Mouse (Mus musculus): Measurements from ENCODE around the gene Snx30. TPM values are rescaled to one million over a fixed set of nuclear protein-coding genes. Genes with fewer than 3 reads are reported as not detected.
"Not testable (repeated sequence)": the region's sequence is repeated elsewhere in the genome, so short reads cannot be mapped to it uniquely, and the experiment has no call there.

Snx30 gene
- polyA plus RNA-seq, 1 experiment from 2014 or later, result 9.4 TPM

GRCm38 (mm10) chr4:59777828-59778227 is 27.8 kb upstream of the Snx30 start:
- Histone ChIP-seq H3K4me1 (peaks cover 11% of the 10 kb centered on the region), H3K27ac (no peak overlapping the region), H3K9ac (no peak overlapping the region), H3K36me3 (ENCODE audit: poor library complexity, severe bottlenecking) (peaks cover 20% of the 10 kb centered on the region), H3K9me3 (replicated peaks) (no peaks in the 10 kb centered on the region), H3K4me3 (no peak overlapping the region), H3K4me2 (no peak overlapping the region), H3K27me3 (no peaks in the 10 kb centered on the region)
- ATAC-seq, result no peak
- WGBS, result 83% methylated on average over 3 of the region's 3 CpGs

GRCm38 (mm10) chr4:59780568-59780967 is 25.1 kb upstream of the Snx30 start:
- Histone ChIP-seq H3K36me3 (ENCODE audit: poor library complexity, severe bottlenecking) (peaks cover 3% of the 10 kb centered on the region; the same call in 1 of the 2 replicates), H3K4me2 (no peak overlapping the region), H3K9me3 (replicated peaks) (no peaks in the 10 kb centered on the region), H3K27me3 (no peaks in the 10 kb centered on the region), H3K4me1 (peaks cover 11% of the 10 kb centered on the region), H3K27ac (no peak overlapping the region), H3K9ac (no peak overlapping the region), H3K4me3 (no peak overlapping the region)
- WGBS, result 16% methylated on average over 1 of the region's 1 CpGs
- no peak for ATAC-seq

GRCm38 (mm10) chr4:59782853-59783684 is 22.6 kb upstream of the Snx30 start:
- no peaks in the 10 kb centered on the region for H3K27me3 ChIP-seq
- H3K27ac ChIP-seq, result peak overlapping the region; percentile 69
- H3K9me3 ChIP-seq (replicated peaks), result no peaks in the 10 kb centered on the region
- under 1% methylated on average over 47 of the region's 47 CpGs for WGBS
- H3K4me1 ChIP-seq, result peaks cover 11% of the 10 kb centered on the region
- peak overlapping the region; percentile 83 for H3K4me2 ChIP-seq
- H3K9ac ChIP-seq, result peak overlapping the region; percentile 79
- no peak; the same call in none of the 2 replicates for ATAC-seq
- no peaks in the 10 kb centered on the region for H3K36me3 ChIP-seq (ENCODE audit: poor library complexity, severe bottlenecking)
- H3K4me3 ChIP-seq, result peak overlapping the region; percentile 90

GRCm38 (mm10) chr4:59783685-59784279 is 21.9 kb upstream of the Snx30 start:
- no peaks in the 10 kb centered on the region for H3K36me3 ChIP-seq (ENCODE audit: poor library complexity, severe bottlenecking)
- no peaks in the 10 kb centered on the region for H3K9me3 ChIP-seq (replicated peaks)
- under 1% methylated on average over 36 of the region's 36 CpGs for WGBS
- H3K4me3 ChIP-seq, result peak overlapping the region; percentile 90
- H3K4me2 ChIP-seq, result peak overlapping the region; percentile 83
- peak; percentile 97 for ATAC-seq
- peak overlapping the region; percentile 69 for H3K27ac ChIP-seq
- no peaks in the 10 kb centered on the region for H3K27me3 ChIP-seq
- H3K4me1 ChIP-seq, result peaks cover 11% of the 10 kb centered on the region
- H3K9ac ChIP-seq, result peak overlapping the region; percentile 79

GRCm38 (mm10) chr4:59785412-59785811 is 20.2 kb upstream of the Snx30 start:
- no peak for ATAC-seq
- no peaks in the 10 kb centered on the region for H3K27me3 ChIP-seq
- no peaks in the 10 kb centered on the region for H3K36me3 ChIP-seq (ENCODE audit: poor library complexity, severe bottlenecking)
- H3K9ac ChIP-seq, result no peak overlapping the region
- H3K9me3 ChIP-seq (replicated peaks), result no peaks in the 10 kb centered on the region
- 18% methylated on average over 2 of the region's 2 CpGs for WGBS
- H3K4me1 ChIP-seq, result peaks cover 11% of the 10 kb centered on the region
- no peak overlapping the region for H3K4me2 ChIP-seq
- no peak overlapping the region for H3K4me3 ChIP-seq
- no peak overlapping the region for H3K27ac ChIP-seq

- H3K4me1 ChIP-seq, result peaks cover 8% of the 10 kb centered on the region
- no peak overlapping the region for H3K4me2 ChIP-seq
- WGBS, result 2% methylated on average over 7 of the region's 7 CpGs
- ATAC-seq, result peak; percentile 19; the same call in 1 of the 2 replicates
- no peak overlapping the region for H3K9ac ChIP-seq
- H3K27me3 ChIP-seq, result no peaks in the 10 kb centered on the region
- H3K27ac ChIP-seq, result no peak overlapping the region
- no peaks in the 10 kb centered on the region for H3K36me3 ChIP-seq (ENCODE audit: poor library complexity, severe bottlenecking)
- H3K9me3 ChIP-seq (replicated peaks), result no peaks in the 10 kb centered on the region
- no peak overlapping the region for H3K4me3 ChIP-seq
Observed at GRCm38 (mm10) chr4:59786661-59787060, 19.0 kb upstream of the Snx30 start.

- no peaks in the 10 kb centered on the region for H3K27me3 ChIP-seq
- H3K9me3 ChIP-seq (replicated peaks), result no peaks in the 10 kb centered on the region
- H3K4me1 ChIP-seq, result peaks cover 5% of the 10 kb centered on the region
- WGBS, result 66% methylated on average over 6 of the region's 6 CpGs
- no peak overlapping the region for H3K4me3 ChIP-seq
- H3K36me3 ChIP-seq (ENCODE audit: poor library complexity, severe bottlenecking), result no peaks in the 10 kb centered on the region
- H3K9ac ChIP-seq, result no peak overlapping the region
- H3K27ac ChIP-seq, result no peak overlapping the region
- ATAC-seq, result no peak
- H3K4me2 ChIP-seq, result no peak overlapping the region
Observed at GRCm38 (mm10) chr4:59787126-59787525, 18.5 kb upstream of the Snx30 start.

GRCm38 (mm10) chr4:59789015-59789414 is 16.6 kb upstream of the Snx30 start:
- H3K4me1 ChIP-seq, result no peaks in the 10 kb centered on the region
- H3K27ac ChIP-seq, result no peak overlapping the region
- H3K27me3 ChIP-seq, result no peaks in the 10 kb centered on the region
- no peak overlapping the region for H3K4me2 ChIP-seq
- H3K9ac ChIP-seq, result no peak overlapping the region
- ATAC-seq, result no peak
- no peaks in the 10 kb centered on the region for H3K36me3 ChIP-seq (ENCODE audit: poor library complexity, severe bottlenecking)
- no peaks in the 10 kb centered on the region for H3K9me3 ChIP-seq (replicated peaks)
- no peak overlapping the region for H3K4me3 ChIP-seq

GRCm38 (mm10) chr4:59793626-59794025 is 12.0 kb upstream of the Snx30 start:
- not testable (repeated sequence) for H3K4me1 ChIP-seq; H3K27me3 ChIP-seq; ATAC-seq; H3K9ac ChIP-seq; H3K9me3 ChIP-seq (replicated peaks); H3K36me3 ChIP-seq (ENCODE audit: poor library complexity, severe bottlenecking); H3K4me3 ChIP-seq; H3K4me2 ChIP-seq; H3K27ac ChIP-seq
- WGBS, result 92% methylated on average over 2 of the region's 2 CpGs

GRCm38 (mm10) chr4:59794116-59794515 is 11.5 kb upstream of the Snx30 start:
- Histone ChIP-seq H3K27me3 (no peaks in the 10 kb centered on the region), H3K4me1 (no peaks in the 10 kb centered on the region), H3K27ac (no peak overlapping the region), H3K9ac (no peak overlapping the region), H3K4me3 (no peak overlapping the region), H3K36me3 (ENCODE audit: poor library complexity, severe bottlenecking) (no peaks in the 10 kb centered on the region), H3K4me2 (no peak overlapping the region), H3K9me3 (replicated peaks) (no peaks in the 10 kb centered on the region)
- no peak for ATAC-seq
- 70% methylated on average over 2 of the region's 2 CpGs for WGBS

GRCm38 (mm10) chr4:59795788-59796455 is 9.7 kb upstream of the Snx30 start:
- Histone ChIP-seq H3K4me3 (no peak overlapping the region), H3K4me2 (no peak overlapping the region), H3K9me3 (replicated peaks) (no peaks in the 10 kb centered on the region), H3K4me1 (no peaks in the 10 kb centered on the region), H3K27me3 (no peaks in the 10 kb centered on the region), H3K36me3 (ENCODE audit: poor library complexity, severe bottlenecking) (no peaks in the 10 kb centered on the region), H3K9ac (no peak overlapping the region), H3K27ac (no peak overlapping the region)
- no peak for ATAC-seq
- WGBS, result 79% methylated on average over 2 of the region's 2 CpGs

- no peak overlapping the region for H3K9ac ChIP-seq
- 0 out of 2 replicates have a peak, but pooled peaks cover 2% of the 10 kb centered on the region for H3K27me3 ChIP-seq
- H3K4me2 ChIP-seq, result no peak overlapping the region
- no peak overlapping the region for H3K4me3 ChIP-seq
- WGBS, result 94% methylated on average over 5 of the region's 5 CpGs
- H3K36me3 ChIP-seq (ENCODE audit: poor library complexity, severe bottlenecking), result no peaks in the 10 kb centered on the region
- peaks cover 3% of the 10 kb centered on the region for H3K4me1 ChIP-seq
- H3K9me3 ChIP-seq (replicated peaks), result no peaks in the 10 kb centered on the region
- no peak overlapping the region for H3K27ac ChIP-seq
- no peak for ATAC-seq
Observed at GRCm38 (mm10) chr4:59800181-59800580, 5.5 kb upstream of the Snx30 start.

Measured in forebrain, embryonic 13.5 days (tissue).